Mouse (Mus musculus) heart, adult 10 weeks (tissue): ENCODE data around the gene Gm17542. TPM values are rescaled to one million over a fixed set of nuclear protein-coding genes. Genes with fewer than 3 reads are reported as not detected.

Experiments
- polyA plus RNA-seq: library from polyadenylated mRNA; stranded (reverse); fragments of 350-450 nt; fragmentation: Illumina TruSeq; extraction: RNeasy Lipid Tissue Mini Kit (QIAGEN cat#74804); gene quantifications from one replicate; pipeline ENCODE4 v1.2.3, GENCODE M21; 2014; ENCODE audit warnings: low read depth, low replicate concordance

The Gm17542 gene
- not detected for polyA plus RNA-seq

GRCm38 (mm10) chr10:58718110-58718509, at the start of gene Gm17542:
Gm17542 (minus strand) TSS chr10:58718210.

DNA sequence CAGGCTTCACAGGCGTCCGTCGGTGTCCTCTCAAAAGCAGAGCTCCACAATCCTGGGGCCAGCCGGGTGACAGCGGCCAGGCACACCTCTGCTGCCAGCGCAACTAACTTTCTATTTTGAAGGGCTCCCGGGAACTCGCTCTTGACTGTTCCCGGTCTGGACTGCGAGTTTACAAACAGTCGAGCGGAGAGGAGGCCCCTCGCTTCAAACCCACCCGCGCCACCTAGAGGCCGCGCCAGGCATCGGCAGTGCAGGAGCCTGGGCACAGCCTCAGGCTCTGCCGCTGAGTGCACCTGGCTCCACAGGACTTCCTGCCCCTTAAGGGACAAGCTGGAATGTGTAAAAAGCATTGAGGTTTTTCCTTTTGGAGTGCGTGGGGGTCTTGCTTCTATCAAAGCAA, 42.5 kb downstream of the Gm17542 start, which contains the start of gene Edar:
Gene Edar (minus strand): TSS at position 122 of the 400 bp plus-strand sequence.

Other genes starting within 250 kb of the Gm17542 start
- gene Ccdc138, start 220.3 kb downstream of the Gm17542 start, polyA plus RNA-seq = 0.52 TPM
- gene Edar, start 42.6 kb downstream of the Gm17542 start, polyA plus RNA-seq = 0.24 TPM
- 0.47 TPM for gene Sh3rf3, start 95.1 kb upstream of the Gm17542 start, polyA plus RNA-seq